Comparison of ENCODE assay signal across 8 mouse cellular contexts in genomic region chr2:165653001-165653921, GRCm38 (mm10). TPM values are rescaled to one million over a fixed set of nuclear protein-coding genes. Genes with fewer than 3 reads are reported as not detected.
DNase-seq lines count a peak whose midpoint lies in the region; ATAC-seq lines count a peak whose summit lies in the region.

No protein-coding gene starts in this region.

- H3K4me1 ChIP-seq in forebrain, embryonic 14.5 days (ENCODE audit: control insufficient read depth, insufficient read depth, low read length), result peaks cover 2% of the 10 kb centered on the region; the same call in 1 of the 2 replicates
- peaks cover 79% of the 10 kb centered on the region for H3K4me1 ChIP-seq in limb, embryonic 10.5 days
- peaks cover 36% of the 10 kb centered on the region for H3K4me1 ChIP-seq in neural tube, embryonic 11.5 days (ENCODE audit: control insufficient read depth, insufficient read depth, low read length)

- no peak overlapping the region for H3K4me3 ChIP-seq in forebrain, embryonic 14.5 days (ENCODE audit: low read depth, low read length)
- H3K4me3 ChIP-seq in limb, embryonic 10.5 days, result peak overlapping the region; percentile 28
- H3K4me3 ChIP-seq in neural tube, embryonic 11.5 days (ENCODE audit: low read depth, low read length), result no peak overlapping the region

- no peak overlapping the region for H3K9ac ChIP-seq in forebrain, embryonic 14.5 days (ENCODE audit: low read length)
- no peak overlapping the region; the same call in 1 of the 2 replicates for H3K9ac ChIP-seq in neural tube, embryonic 11.5 days (ENCODE audit: low read length)

- H3K4me2 ChIP-seq in forebrain, embryonic 14.5 days (ENCODE audit: low read length), result no peak overlapping the region
- H3K4me2 ChIP-seq in neural tube, embryonic 11.5 days (ENCODE audit: low read depth), result 0 out of 2 replicates have a peak overlapping the region, but pooled peaks have one; percentile 3

- peak; percentile 13 to 37 for DNase-seq in adrenal gland, adult 18-20 months (ENCODE audit: low spot score in 2 of 2)
- no peak for DNase-seq in adrenal gland, postnatal 4 days (ENCODE audit: low spot score in 2 of 2)
- peak; percentile 35 for DNase-seq in forebrain, embryonic 14.5 days (ENCODE audit: low spot score)
- peak; percentile 94 for DNase-seq in limb, embryonic 10.5 days (ENCODE audit: low spot score)
- DNase-seq in neural tube, embryonic 11.5 days (ENCODE audit: low spot score), result peak; percentile 88
- DNase-seq in urinary bladder, adult 18-20 months (ENCODE audit: low spot score in 2 of 2), result no peak
- DNase-seq in right cerebral cortex, postnatal 25 days, result no peak

- no peak overlapping the region for H3K27ac ChIP-seq in forebrain, embryonic 14.5 days (ENCODE audit: low read depth, low read length)
- H3K27ac ChIP-seq in limb, embryonic 10.5 days, result peak overlapping the region; percentile 77
- peak overlapping the region; percentile 67 for H3K27ac ChIP-seq in neural tube, embryonic 11.5 days (ENCODE audit: low read depth, low read length)

- 42% methylated on average over 14 of the region's 14 CpGs for WGBS in forebrain, embryonic 14.5 days
- WGBS in limb, embryonic 10.5 days, result 13% methylated on average over 14 of the region's 14 CpGs
- WGBS in neural tube, embryonic 11.5 days, result 20% methylated on average over 14 of the region's 14 CpGs

- no peaks in the 10 kb centered on the region for H3K27me3 ChIP-seq in forebrain, embryonic 14.5 days (replicated peaks; ENCODE audit: control insufficient read depth, insufficient read depth, low read length)
- H3K27me3 ChIP-seq in limb, embryonic 10.5 days (ENCODE audit: low read depth, poor library complexity, severe bottlenecking), result peaks cover 48% of the 10 kb centered on the region
- no peaks in the 10 kb centered on the region for H3K27me3 ChIP-seq in neural tube, embryonic 11.5 days (ENCODE audit: control insufficient read depth, insufficient read depth, low read length)

- no peaks in the 10 kb centered on the region for H3K36me3 ChIP-seq in forebrain, embryonic 14.5 days (ENCODE audit: control insufficient read depth, insufficient read depth, low read length)
- H3K36me3 ChIP-seq in limb, embryonic 10.5 days, result no peaks in the 10 kb centered on the region
- no peaks in the 10 kb centered on the region for H3K36me3 ChIP-seq in neural tube, embryonic 11.5 days (ENCODE audit: control insufficient read depth, insufficient read depth, low read length)

- peak; percentile 58; the same call in 1 of the 2 replicates for ATAC-seq in forebrain, embryonic 14.5 days
- peak; percentile 42 to 49 for ATAC-seq in hematopoietic stem cell, adult 5-6 weeks (replicated peaks in 1 of 2; ENCODE audit: insufficient read depth in 1 of 2, low FRiP score in 2 of 2, low TSS enrichment in 1 of 2, low read depth in 1 of 2, poor library complexity in 2 of 2, severe bottlenecking in 2 of 2)
- ATAC-seq in neural tube, embryonic 11.5 days (ENCODE audit: insufficient read depth, low FRiP score, low TSS enrichment), result peak; percentile 71

- H3K9me3 ChIP-seq in forebrain, embryonic 14.5 days (replicated peaks; ENCODE audit: control insufficient read depth, low read length), result no peaks in the 10 kb centered on the region
- H3K9me3 ChIP-seq in limb, embryonic 10.5 days (replicated peaks), result no peaks in the 10 kb centered on the region
- H3K9me3 ChIP-seq in neural tube, embryonic 11.5 days (ENCODE audit: control insufficient read depth, low read length), result no peaks in the 10 kb centered on the region

RNA-seq across cellular contexts. Expression of gene Eya2, which starts 58.4 kb away (rescaled TPM):
- total RNA-seq in adrenal gland, adult 18-20 months (2021), result 1 to 10 TPM; 4.4 to 5.9 TPM
- 1 to 10 TPM; 4.2 to 6.1 TPM for total RNA-seq in adrenal gland, postnatal 4 days (2021)
- polyA plus RNA-seq in forebrain, embryonic 14.5 days (2014; fragmentation: Nextera tagmentation; extraction: Ambion mirVana), result 4.2 and 4.6 TPM in 2 replicates
- total RNA-seq in hematopoietic stem cell, adult 5-6 weeks (2017), result 32.9 and 38.1 TPM in 2 replicates
- polyA plus RNA-seq in limb, embryonic 10.5 days (2016; fragmentation: Nextera tagmentation; extraction: Ambion mirVana), result 6.9 and 7.7 TPM in 2 replicates
- polyA plus RNA-seq in neural tube, embryonic 11.5 days (2014; fragmentation: Nextera tagmentation; extraction: Ambion mirVana), result 25.6 and 29.6 TPM in 2 replicates

Comparison
In these comparisons a context has a peak if more than half of its experiments do, and no peak if none do; other contexts are left out.
1. DNase-seq: peak in adrenal gland, adult 18-20 months (2 of 2), forebrain, embryonic 14.5 days (single experiment), limb, embryonic 10.5 days (single experiment) and neural tube, embryonic 11.5 days (single experiment); none in adrenal gland, postnatal 4 days (0 of 2), urinary bladder, adult 18-20 months (0 of 2) and right cerebral cortex, postnatal 25 days (single experiment).
2. Peak in every context shown above with its lines, with median percentiles within 50 percentile points of each other: ATAC-seq.